In the genomic region with DNA sequence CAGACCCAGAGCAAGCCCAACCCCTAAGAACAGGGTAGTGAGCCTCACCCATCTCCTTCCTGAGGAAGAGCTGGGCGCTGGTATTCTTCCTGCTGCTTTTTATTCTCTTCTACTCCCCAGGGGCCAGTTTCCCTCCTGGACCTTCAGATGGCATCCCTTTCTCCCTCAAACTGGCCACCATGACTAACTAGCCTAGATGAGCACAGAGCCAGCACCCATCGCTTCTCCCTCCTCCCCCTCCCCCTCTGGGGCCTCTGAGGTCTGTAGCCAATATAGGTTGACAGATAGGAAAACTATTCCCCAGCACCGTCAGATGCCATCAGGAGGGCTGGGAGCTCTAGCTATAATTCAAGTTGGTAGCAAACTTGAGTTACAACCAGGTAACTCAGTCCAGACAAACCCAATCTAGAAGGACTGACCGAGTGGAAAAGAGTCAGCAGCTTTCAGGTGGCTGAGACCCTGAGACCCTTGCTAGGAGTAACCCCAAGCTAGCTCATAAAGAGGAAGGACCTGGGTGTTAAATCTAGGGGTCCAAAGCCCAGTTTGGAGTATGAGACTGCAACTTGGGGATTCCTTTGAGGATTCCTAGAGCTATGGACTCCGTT, we compare ENCODE assay signal across 11 mouse cellular contexts. TPM values are rescaled to one million over a fixed set of nuclear protein-coding genes. Genes with fewer than 3 reads are reported as not detected.
DNase-seq lines count a peak whose midpoint lies in the region; ATAC-seq and TF ChIP-seq lines count a peak whose summit lies in the region.
"Had no signal": no experiment of that assay in that cellular context is flagged by ENCODE, and none has a peak within 500 bp of the region (broad histone marks: within the 10 kb centered on the region; RNA-seq: fewer than 3 reads in every experiment).

No protein-coding gene starts in this region.

- intact Hi-C loops in heart, postnatal 14 days (cut with DNase I): no loop called here

- no peak for ATAC-seq in heart, postnatal 0 days (ENCODE audit: insufficient read depth, low read depth)
- no peak for ATAC-seq in hindbrain, embryonic 15.5 days (ENCODE audit: low FRiP score, low read depth)
- ATAC-seq in midbrain, embryonic 15.5 days (replicated peaks): no peak

- TF ChIP-seq EP300 in heart, postnatal 0 days (IDR thresholded peaks at IDR 0.05; ENCODE audit: low read depth): no peak

- 0 out of 2 replicates have a peak, but pooled peaks cover 4% of the 10 kb centered on the region for H3K4me1 ChIP-seq in heart, postnatal 0 days (ENCODE audit: control insufficient read depth, insufficient read depth)
- H3K4me1 ChIP-seq in spleen, adult 2 months (ENCODE audit: control insufficient read depth, insufficient read depth, insufficient read length): peaks cover 19% of the 10 kb centered on the region; the same call in 1 of the 2 replicates
- peaks cover 14% of the 10 kb centered on the region for H3K4me1 ChIP-seq in hindbrain, embryonic 15.5 days (replicated peaks)
- H3K4me1 ChIP-seq in midbrain, embryonic 15.5 days: peaks cover 15% of the 10 kb centered on the region

- H3K36me3 ChIP-seq in heart, postnatal 0 days (replicated peaks; ENCODE audit: control insufficient read depth, insufficient read depth, low read length): no peaks in the 10 kb centered on the region
- no peaks in the 10 kb centered on the region for H3K36me3 ChIP-seq in spleen, adult 2 months (ENCODE audit: control insufficient read depth, insufficient read depth, low read length)
- no peaks in the 10 kb centered on the region for H3K36me3 ChIP-seq in hindbrain, embryonic 15.5 days
- no peaks in the 10 kb centered on the region for H3K36me3 ChIP-seq in midbrain, embryonic 15.5 days (replicated peaks)

- peaks cover 10% of the 10 kb centered on the region for H3K27me3 ChIP-seq in heart, postnatal 0 days (ENCODE audit: control insufficient read depth, insufficient read depth, low read length)
- no peaks in the 10 kb centered on the region for H3K27me3 ChIP-seq in spleen, adult 2 months (ENCODE audit: control insufficient read depth, insufficient read depth, low read length)
- H3K27me3 ChIP-seq in hindbrain, embryonic 15.5 days: peaks cover 7% of the 10 kb centered on the region; the same call in 1 of the 2 replicates
- peaks cover 8% of the 10 kb centered on the region; the same call in 1 of the 2 replicates for H3K27me3 ChIP-seq in midbrain, embryonic 15.5 days (replicated peaks)

- no peak for TF ChIP-seq POLR2A in spleen, adult 2 months (IDR thresholded peaks at IDR 0.05; ENCODE audit: low read depth, low read length)

- H3K27ac ChIP-seq in heart, postnatal 0 days (ENCODE audit: low read depth): 0 out of 2 replicates have a peak overlapping the region, but pooled peaks have one; percentile 5
- peak overlapping the region; percentile 75 for H3K27ac ChIP-seq in spleen, adult 2 months (ENCODE audit: insufficient read depth, low read length)
- no peak overlapping the region for H3K27ac ChIP-seq in hindbrain, embryonic 15.5 days (replicated peaks)
- H3K27ac ChIP-seq in midbrain, embryonic 15.5 days: peak overlapping the region; percentile 58; the same call in 1 of the 2 replicates

- 48% methylated on average over 5 of the region's 5 CpGs for WGBS in heart, postnatal 0 days
- WGBS in spleen, adult 2 months: 25% methylated on average over 5 of the region's 5 CpGs
- WGBS in hindbrain, embryonic 15.5 days: 69% methylated on average over 5 of the region's 5 CpGs
- WGBS in midbrain, embryonic 15.5 days: 61% methylated on average over 5 of the region's 5 CpGs

- no peak overlapping the region for H3K9ac ChIP-seq in heart, postnatal 0 days (replicated peaks; ENCODE audit: low read depth, low read length)
- no peak overlapping the region for H3K9ac ChIP-seq in hindbrain, embryonic 15.5 days
- H3K9ac ChIP-seq in midbrain, embryonic 15.5 days: no peak overlapping the region

- DNase-seq in heart, postnatal 0 days (ENCODE audit: low spot score): no peak
- DNase-seq in heart, postnatal 14 days: no peak
- no peak for DNase-seq in spleen, adult 2 months (ENCODE audit: low read depth in 1 of 2, low spot score in 2 of 2)
- no peak for DNase-seq in spleen, postnatal 4 days (ENCODE audit: low spot score in 2 of 2)
- DNase-seq in cerebellum, postnatal 4 days (ENCODE audit: low spot score in 2 of 2): no peak
- DNase-seq in right cerebral cortex, postnatal 36 days (ENCODE audit: low spot score in 2 of 2): no peak

- no peak overlapping the region for H3K4me2 ChIP-seq in heart, postnatal 0 days (ENCODE audit: low read depth, low read length)
- H3K4me2 ChIP-seq in hindbrain, embryonic 15.5 days: peak overlapping the region; percentile 62; the same call in 1 of the 2 replicates
- peak overlapping the region; percentile 62; the same call in 1 of the 2 replicates for H3K4me2 ChIP-seq in midbrain, embryonic 15.5 days

- no peak for TF ChIP-seq CTCF in heart, postnatal 0 days (IDR thresholded peaks at IDR 0.05; ENCODE audit: low read depth)
- no peak for TF ChIP-seq CTCF in spleen, adult 2 months (IDR thresholded peaks at IDR 0.05; ENCODE audit: extremely low read depth, insufficient read depth, insufficient read length, insufficient replicate concordance)

- H3K9me3 ChIP-seq in heart, postnatal 0 days (replicated peaks; ENCODE audit: control insufficient read depth, low read length): no peaks in the 10 kb centered on the region
- H3K9me3 ChIP-seq in hindbrain, embryonic 15.5 days: no peaks in the 10 kb centered on the region
- H3K9me3 ChIP-seq in midbrain, embryonic 15.5 days: no peaks in the 10 kb centered on the region

- no peak overlapping the region for H3K4me3 ChIP-seq in heart, postnatal 0 days (ENCODE audit: low read depth, low read length)
- H3K4me3 ChIP-seq in spleen, adult 2 months (ENCODE audit: extremely low read depth, insufficient read depth, insufficient read length): no peak overlapping the region
- no peak overlapping the region for H3K4me3 ChIP-seq in hindbrain, embryonic 15.5 days
- H3K4me3 ChIP-seq in midbrain, embryonic 15.5 days: no peak overlapping the region

RNA-seq across cellular contexts. Expression of a gene that starts 0.8 kb away (rescaled TPM):
- total RNA-seq in heart, postnatal 0 days (2014; rRNA removed; ENCODE audit: low replicate concordance): not detected in 2 replicates
- not detected in 2 replicates for polyA plus RNA-seq in heart, postnatal 0 days (2015; fragmentation: Nextera tagmentation; extraction: Ambion mirVana)
- under 1 TPM in 1 of 2 experiments, not detected in 1; 0.20 TPM for total RNA-seq in heart, postnatal 14 days (2021)
- polyA plus RNA-seq in spleen, adult 2 months (2012; rRNA removed): 1.1 and 1.3 TPM in 2 replicates
- 0.14 and 0.26 TPM in 2 replicates for polyA plus RNA-seq in hindbrain, embryonic 15.5 days (2015; fragmentation: Nextera tagmentation; extraction: Ambion mirVana)
- 0.14 and 0.24 TPM in 2 replicates for polyA plus RNA-seq in midbrain, embryonic 15.5 days (2015; fragmentation: Nextera tagmentation; extraction: Ambion mirVana)
- total RNA-seq: gastrocnemius, adult 8-10 months; left cerebral cortex, adult 8-10 months had no signal

RNA-seq across cellular contexts. Expression of a gene that starts 6.0 kb away (rescaled TPM):
- total RNA-seq in heart, postnatal 0 days (2014; rRNA removed; ENCODE audit: low replicate concordance): 0.04 TPM in 1 of 2 replicates, not detected in the other
- 0.08 and 0.10 TPM in 2 replicates for polyA plus RNA-seq in heart, postnatal 0 days (2015; fragmentation: Nextera tagmentation; extraction: Ambion mirVana)
- under 1 TPM; 0.17 to 0.61 TPM for total RNA-seq in heart, postnatal 14 days (2021)
- 1.4 and 1.9 TPM in 2 replicates for polyA plus RNA-seq in spleen, adult 2 months (2012; rRNA removed)
- polyA plus RNA-seq in hindbrain, embryonic 15.5 days (2015; fragmentation: Nextera tagmentation; extraction: Ambion mirVana): 0.18 and 0.20 TPM in 2 replicates
- 0.18 and 0.22 TPM in 2 replicates for polyA plus RNA-seq in midbrain, embryonic 15.5 days (2015; fragmentation: Nextera tagmentation; extraction: Ambion mirVana)

RNA-seq across cellular contexts. Expression of a gene that starts 16.4 kb away (rescaled TPM):
- not detected in 2 replicates for total RNA-seq in heart, postnatal 0 days (2014; rRNA removed; ENCODE audit: low replicate concordance)
- polyA plus RNA-seq in heart, postnatal 0 days (2015; fragmentation: Nextera tagmentation; extraction: Ambion mirVana): not detected in 2 replicates
- not detected for total RNA-seq in heart, postnatal 14 days (2021)
- polyA plus RNA-seq in spleen, adult 2 months (2012; rRNA removed): 0.13 and 0.15 TPM in 2 replicates
- polyA plus RNA-seq in hindbrain, embryonic 15.5 days (2015; fragmentation: Nextera tagmentation; extraction: Ambion mirVana): not detected in 2 replicates
- not detected in 2 replicates for polyA plus RNA-seq in midbrain, embryonic 15.5 days (2015; fragmentation: Nextera tagmentation; extraction: Ambion mirVana)
- total RNA-seq: adrenal gland, postnatal 25 days; gastrocnemius, adult 8-10 months; left cerebral cortex, adult 8-10 months had no signal

RNA-seq across cellular contexts. Expression of a gene that starts 22.8 kb away (rescaled TPM):
- total RNA-seq in heart, postnatal 0 days (2014; rRNA removed; ENCODE audit: low replicate concordance): 19.4 and 23.5 TPM in 2 replicates
- 0.74 and 0.90 TPM in 2 replicates for polyA plus RNA-seq in heart, postnatal 0 days (2015; fragmentation: Nextera tagmentation; extraction: Ambion mirVana)
- total RNA-seq in heart, postnatal 14 days (2021): 10 to 100 TPM; 12.8 to 12.9 TPM
- 101 and 132 TPM in 2 replicates for polyA plus RNA-seq in spleen, adult 2 months (2012; rRNA removed)
- 0.26 and 0.39 TPM in 2 replicates for polyA plus RNA-seq in hindbrain, embryonic 15.5 days (2015; fragmentation: Nextera tagmentation; extraction: Ambion mirVana)
- polyA plus RNA-seq in midbrain, embryonic 15.5 days (2015; fragmentation: Nextera tagmentation; extraction: Ambion mirVana): 0.40 and 0.66 TPM in 2 replicates

RNA-seq across cellular contexts. Expression of a gene that starts 31.9 kb away (rescaled TPM):
- 154 and 155 TPM in 2 replicates for total RNA-seq in heart, postnatal 0 days (2014; rRNA removed; ENCODE audit: low replicate concordance)
- 145 and 157 TPM in 2 replicates for polyA plus RNA-seq in heart, postnatal 0 days (2015; fragmentation: Nextera tagmentation; extraction: Ambion mirVana)
- 10 to 100 TPM; 45.2 to 49.2 TPM for total RNA-seq in heart, postnatal 14 days (2021)
- 135 and 192 TPM in 2 replicates for polyA plus RNA-seq in spleen, adult 2 months (2012; rRNA removed)
- polyA plus RNA-seq in hindbrain, embryonic 15.5 days (2015; fragmentation: Nextera tagmentation; extraction: Ambion mirVana): 398 and 410 TPM in 2 replicates
- 432 and 436 TPM in 2 replicates for polyA plus RNA-seq in midbrain, embryonic 15.5 days (2015; fragmentation: Nextera tagmentation; extraction: Ambion mirVana)
